Mouse (Mus musculus): ENCODE measurements at regions not wholly inside any gene's neighbourhood (a gene's known extent, or its start where the extent isn't known, plus 50 kb on each side); places are given as distances from the start of the nearest gene placed in this dataset.

DNA sequence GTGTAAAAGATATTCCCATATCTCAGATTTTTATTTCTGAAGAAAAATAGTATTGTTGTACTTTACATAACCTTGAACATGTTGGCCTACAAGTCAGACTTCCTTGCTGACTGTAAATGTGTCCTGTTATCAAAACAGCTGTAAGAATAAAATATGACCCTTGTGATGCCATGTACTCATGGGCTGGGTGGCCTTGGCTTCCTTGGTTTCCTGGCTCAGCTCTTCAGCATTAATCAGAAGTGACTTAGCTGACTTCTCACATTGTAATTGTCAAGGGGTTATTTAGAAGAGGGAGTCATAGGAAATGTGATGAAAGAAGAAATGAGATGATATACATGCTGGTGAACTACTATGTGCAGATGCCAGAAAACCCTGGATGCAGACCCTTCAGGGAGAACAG lies 209.7 kb upstream of the Atp10a start:
- TF ChIP-seq CTCF (IDR thresholded peaks at IDR 0.05; ENCODE audit: borderline replicate concordance, insufficient read depth, low read length) = no peak
- TF ChIP-seq POLR2A (IDR thresholded peaks at IDR 0.05; ENCODE audit: low read depth, low read length) = no peak
